Mouse (Mus musculus) heart, postnatal 36 days (tissue): ENCODE measurements around the gene Ecpas. TPM values are rescaled to one million over a fixed set of nuclear protein-coding genes. Genes with fewer than 3 reads are reported as not detected.

Experiments used
- DNase-seq, 2 experiments: peaks; one replicate each; pipeline ENCODE4 v3.0.0; 2021 to 2022
- intact Hi-C: fragments of 180-260 bp; cut with DNase I; formaldehyde crosslinking; loops from one replicate; pipeline ENCODE4 v1.15.1; 2025
- total RNA-seq, 2 experiments: library from RNA; stranded (reverse); gene quantifications; 2 replicates each; pipeline ENCODE4 v1.2.3; 2021

Gene Ecpas
- total RNA-seq, 2 experiments from 2014 or later = 212 TPM

GRCm38 (mm10) chr4:58911831-58912628, 519 bp downstream of the Ecpas start:
- intact Hi-C loops = loop anchor here (5.0 kb wide), 2 partner anchors 75 to 90 kb away; partner anchors contain the start of genes Gm20503 and Ptgr1
- peak; percentile 66 to 88 for DNase-seq

GRCm38 (mm10) chr4:58911069-58911830, 1.3 kb downstream of the Ecpas start:
- peak; percentile 66 to 78 for DNase-seq
- intact Hi-C loops = loop anchor here (5.0 kb wide), 2 partner anchors 76 to 91 kb away; partner anchors contain the start of genes Gm20503 and Ptgr1

- DNase-seq = no peak
- intact Hi-C loops = loop anchor here (5.0 kb wide), 2 partner anchors 77 to 92 kb away; partner anchors contain the start of genes Gm20503 and Ptgr1
Observed at GRCm38 (mm10) chr4:58910175-58911068, 2.1 kb downstream of the Ecpas start.

- intact Hi-C loops = no loop called here
- DNase-seq = no peak
Observed at GRCm38 (mm10) chr4:58907453-58907852, 5.1 kb downstream of the Ecpas start.

GRCm38 (mm10) chr4:58898318-58898717, 14.2 kb downstream of the Ecpas start:
- no peak for DNase-seq
- intact Hi-C loops = no loop called here

- no peak for DNase-seq
- intact Hi-C loops = no loop called here
Observed at GRCm38 (mm10) chr4:58897436-58897835, 15.1 kb downstream of the Ecpas start.

- intact Hi-C loops = no loop called here
Observed at GRCm38 (mm10) chr4:58894399-58894798, 18.1 kb downstream of the Ecpas start.

GRCm38 (mm10) chr4:58890035-58890782, 22.3 kb downstream of the Ecpas start:
- intact Hi-C loops = no loop called here
- no peak for DNase-seq

More at GRCm38 (mm10) chr4:58894399-58894798, 18.1 kb downstream of the Ecpas start:
- DNase-seq = no peak

- intact Hi-C loops = no loop called here
- no peak for DNase-seq
Observed at GRCm38 (mm10) chr4:58888568-58888967, 24.0 kb downstream of the Ecpas start.

- DNase-seq = no peak
- intact Hi-C loops = no loop called here
Observed at GRCm38 (mm10) chr4:58887626-58888025, 24.9 kb downstream of the Ecpas start.

GRCm38 (mm10) chr4:58886778-58887177, 25.8 kb downstream of the Ecpas start:
- no peak for DNase-seq
- intact Hi-C loops = no loop called here

- intact Hi-C loops = no loop called here
- DNase-seq = no peak
Observed at GRCm38 (mm10) chr4:58885341-58885740, 27.2 kb downstream of the Ecpas start.

- no peak for DNase-seq
- intact Hi-C loops = no loop called here
Observed at GRCm38 (mm10) chr4:58883841-58884240, 28.7 kb downstream of the Ecpas start.

GRCm38 (mm10) chr4:58874373-58874772, 38.2 kb downstream of the Ecpas start:
- intact Hi-C loops = no loop called here
- DNase-seq = no peak

GRCm38 (mm10) chr4:58867242-58867641, 45.3 kb downstream of the Ecpas start:
- DNase-seq = peak in 1 of 2 experiments; percentile 18
- intact Hi-C loops = no loop called here

- DNase-seq = no peak
- intact Hi-C loops = no loop called here
Observed at GRCm38 (mm10) chr4:58832908-58833307, 79.6 kb downstream of the Ecpas start.

GRCm38 (mm10) chr4:58825921-58826320, 86.6 kb downstream of the Ecpas start:
- DNase-seq = peak in 1 of 2 experiments; percentile 5
- intact Hi-C loops = no loop called here

GRCm38 (mm10) chr4:58787616-58788015, 124.9 kb downstream of the Ecpas start, which contains the start of gene Olfr267:
TSS of gene Olfr267 (minus strand) at chr4:58787716.
- DNase-seq = no peak
- intact Hi-C loops = no loop called here

GRCm38 (mm10) chr4:58786659-58787058, 125.9 kb downstream of the Ecpas start:
- intact Hi-C loops = no loop called here
- DNase-seq = no peak

- intact Hi-C loops = no loop called here
- DNase-seq = no peak
Observed at GRCm38 (mm10) chr4:58763417-58763816, 149.1 kb downstream of the Ecpas start.
